Mouse (Mus musculus) T-helper 17 cell (primary cell): ENCODE data around the gene Pum1.

Experiments used
- in situ Hi-C, 2 experiments: fragments of 300-600 bp; cut with MboI, MseI; formaldehyde crosslinking; loops; 1 replicate in 1 of 2; 2 replicates in 1 of 2; pipeline ENCODE4 v1.15.1; 2025; ENCODE audit warnings: high pct_unique_total_duplicates in 2 of 2

Pum1 gene

GRCm38 (mm10) chr4:130782492-130782891 is 119.4 kb downstream of the Pum1 start:
- in situ Hi-C loops: loop anchor here in 1 of 2 experiments (10.0 kb wide), 1 partner anchor 1052 kb away; the partner anchor contains the start of gene Ptpru

- in situ Hi-C loops: loop anchor here (5.0 to 10.0 kb wide), 4 partner anchors 93 to 1050 kb away; partner anchors contain the start of gene Ptpru (in 1 of the 2)
Measured at GRCm38 (mm10) chr4:130784755-130785154, 121.6 kb downstream of the Pum1 start.

GRCm38 (mm10) chr4:130787530-130787929 is 124.4 kb downstream of the Pum1 start:
- in situ Hi-C loops: loop anchor here (5.0 to 10.0 kb wide), 4 partner anchors 90 to 1047 kb away; partner anchors contain the start of gene Ptpru (in 1 of the 2)

- in situ Hi-C loops: loop anchor here in 1 of 2 experiments (5.0 kb wide), 1 partner anchor 213 kb away; no protein-coding TSS in a partner anchor
Measured at GRCm38 (mm10) chr4:130790180-130790579, 127.1 kb downstream of the Pum1 start.

GRCm38 (mm10) chr4:130791811-130792375 is 128.8 kb downstream of the Pum1 start:
- in situ Hi-C loops: loop anchor here in 1 of 2 experiments (5.0 kb wide), 1 partner anchor 215 kb away; no protein-coding TSS in a partner anchor

- in situ Hi-C loops: loop anchor here in 1 of 2 experiments (5.0 kb wide), 1 partner anchor 215 kb away; no protein-coding TSS in a partner anchor
Measured at GRCm38 (mm10) chr4:130792376-130793179, 129.5 kb downstream of the Pum1 start, which contains the start of gene Sdc3. Gene Sdc3 (plus strand): TSS chr4:130792537.

- in situ Hi-C loops: loop anchor here in 1 of 2 experiments (5.0 kb wide), 1 partner anchor 216 kb away; no protein-coding TSS in a partner anchor
Measured at GRCm38 (mm10) chr4:130793180-130793501, 130.0 kb downstream of the Pum1 start.

- in situ Hi-C loops: loop anchor here in 1 of 2 experiments (5.0 kb wide), 1 partner anchor 217 kb away; no protein-coding TSS in a partner anchor
Measured at GRCm38 (mm10) chr4:130794771-130795170, 131.7 kb downstream of the Pum1 start.

GRCm38 (mm10) chr4:130795970-130796369 is 132.8 kb downstream of the Pum1 start:
- in situ Hi-C loops: no loop called here

GRCm38 (mm10) chr4:130797201-130798051 is 134.3 kb downstream of the Pum1 start:
- in situ Hi-C loops: no loop called here

- in situ Hi-C loops: no loop called here
Measured at GRCm38 (mm10) chr4:130798416-130798815, 135.3 kb downstream of the Pum1 start.

- in situ Hi-C loops: no loop called here
Measured at GRCm38 (mm10) chr4:130799118-130799517, 136.0 kb downstream of the Pum1 start.

- in situ Hi-C loops: no loop called here
Measured at GRCm38 (mm10) chr4:130799582-130799981, 136.5 kb downstream of the Pum1 start.

- in situ Hi-C loops: no loop called here
Measured at GRCm38 (mm10) chr4:130800147-130800546, 137.0 kb downstream of the Pum1 start.

GRCm38 (mm10) chr4:130801198-130801597 is 138.1 kb downstream of the Pum1 start:
- in situ Hi-C loops: no loop called here

- in situ Hi-C loops: no loop called here
Measured at GRCm38 (mm10) chr4:130801624-130802329, 138.7 kb downstream of the Pum1 start.

- in situ Hi-C loops: no loop called here
Measured at GRCm38 (mm10) chr4:130803591-130803990, 140.5 kb downstream of the Pum1 start.

- in situ Hi-C loops: no loop called here
Measured at GRCm38 (mm10) chr4:130804292-130804691, 141.2 kb downstream of the Pum1 start.

GRCm38 (mm10) chr4:130804771-130805361 is 141.7 kb downstream of the Pum1 start:
- in situ Hi-C loops: no loop called here

GRCm38 (mm10) chr4:130805746-130806145 is 142.6 kb downstream of the Pum1 start:
- in situ Hi-C loops: no loop called here
